Mouse (Mus musculus): ENCODE measurements around the gene Gtf2h3. TPM values are rescaled to one million over a fixed set of nuclear protein-coding genes. Genes with fewer than 3 reads are reported as not detected.

Gtf2h3 gene
- polyA plus RNA-seq, 1 experiment: 46.1 TPM

DNA sequence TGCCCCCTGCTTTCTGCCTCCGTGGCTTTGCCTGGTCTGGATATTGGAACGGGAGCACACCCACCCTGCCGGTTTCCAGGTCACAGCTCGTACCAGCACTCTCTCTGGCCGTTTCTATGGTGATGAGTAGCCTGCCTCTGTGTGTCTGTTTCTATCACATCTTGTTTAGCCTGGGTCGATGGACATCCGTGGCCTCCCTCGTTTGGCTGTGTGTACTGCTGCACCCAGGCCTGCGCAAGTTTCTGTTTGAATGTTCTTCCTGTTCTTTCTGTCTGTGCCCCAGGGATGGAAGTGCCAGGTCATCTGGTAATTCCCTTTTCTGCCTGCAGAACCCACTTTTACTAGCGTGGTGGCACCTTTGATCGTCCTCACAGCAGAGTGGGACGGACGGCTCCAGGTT, 42.4 kb downstream of the Gtf2h3 start:
- Histone ChIP-seq H3K27ac (ENCODE audit: insufficient read depth, low read length) (no peak overlapping the region), H3K4me1 (ENCODE audit: control insufficient read depth, insufficient read depth, low read length) (no peaks in the 10 kb centered on the region), H3K4me3 (replicated peaks; ENCODE audit: insufficient read depth, low read depth, low read length) (no peak overlapping the region), H3K27me3 (ENCODE audit: control insufficient read depth, insufficient read depth, low read length) (no peaks in the 10 kb centered on the region; the same call in 1 of the 2 replicates)
- DNase-seq: no peak
- TF ChIP-seq CTCF (IDR thresholded peaks at IDR 0.05; ENCODE audit: borderline replicate concordance, insufficient read depth, low read depth, low read length): no peak
- TF ChIP-seq POLR2A (IDR thresholded peaks at IDR 0.05; ENCODE audit: borderline replicate concordance, insufficient read depth, low read length): no peak
- WGBS: 56% methylated on average over 13 of the region's 13 CpGs

DNA sequence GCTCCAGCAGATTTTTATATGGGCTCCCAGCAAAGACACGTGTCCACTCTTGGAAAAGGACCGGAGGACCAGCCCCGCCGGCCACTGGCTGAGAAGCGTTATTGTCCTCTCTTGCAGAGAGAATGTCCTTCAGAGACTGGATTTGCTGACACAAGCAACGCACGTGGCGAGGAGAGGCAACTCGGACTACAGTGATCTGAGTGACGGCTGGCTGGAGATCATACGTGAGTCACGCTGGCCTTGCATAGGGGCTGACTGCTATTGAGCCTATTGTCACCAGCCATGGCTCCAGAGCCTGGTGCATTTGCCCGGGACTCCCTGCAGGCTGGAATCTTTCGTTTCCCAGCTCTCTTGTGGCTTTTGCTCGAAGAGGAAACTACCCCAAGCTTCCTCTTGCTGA, 44.0 kb downstream of the Gtf2h3 start:
- TF ChIP-seq POLR2A (IDR thresholded peaks at IDR 0.05; ENCODE audit: borderline replicate concordance, insufficient read depth, low read length): no peak
- TF ChIP-seq CTCF (IDR thresholded peaks at IDR 0.05; ENCODE audit: borderline replicate concordance, insufficient read depth, low read depth, low read length): no peak
- no peak overlapping the region for H3K4me3 ChIP-seq (replicated peaks; ENCODE audit: insufficient read depth, low read depth, low read length)
- no peak overlapping the region for H3K27ac ChIP-seq (ENCODE audit: insufficient read depth, low read length)
- H3K4me1 ChIP-seq (ENCODE audit: control insufficient read depth, insufficient read depth, low read length): peaks cover under 1% of the 10 kb centered on the region; the same call in 1 of the 2 replicates
- 68% methylated on average over 15 of the region's 15 CpGs for WGBS
- no peak for DNase-seq
- H3K27me3 ChIP-seq (ENCODE audit: control insufficient read depth, insufficient read depth, low read length): no peaks in the 10 kb centered on the region

DNA sequence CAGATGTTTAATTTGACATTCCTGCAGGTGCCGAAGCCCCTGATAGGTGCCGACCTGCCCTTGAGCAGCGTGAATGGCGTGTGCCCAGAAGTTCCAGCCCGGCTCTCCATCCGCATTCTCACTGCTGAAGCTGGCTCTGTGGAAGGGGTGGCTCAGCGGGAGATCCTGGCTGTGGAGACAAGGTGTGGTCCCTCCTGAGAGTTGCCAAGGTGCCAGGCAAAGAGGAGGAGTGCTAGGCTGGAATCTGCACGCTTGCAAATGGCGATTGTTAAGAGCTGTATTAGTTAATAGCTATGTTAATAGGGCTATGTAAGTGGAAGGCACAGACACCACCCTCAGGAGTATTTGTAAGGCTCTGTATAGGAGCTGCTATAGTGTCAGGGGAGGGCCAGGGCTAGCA, 45.4 kb downstream of the Gtf2h3 start:
- Histone ChIP-seq H3K27me3 (ENCODE audit: control insufficient read depth, insufficient read depth, low read length) (no peaks in the 10 kb centered on the region), H3K4me3 (replicated peaks; ENCODE audit: insufficient read depth, low read depth, low read length) (no peak overlapping the region), H3K4me1 (ENCODE audit: control insufficient read depth, insufficient read depth, low read length) (peaks cover 6% of the 10 kb centered on the region), H3K27ac (ENCODE audit: insufficient read depth, low read length) (no peak overlapping the region)
- TF ChIP-seq CTCF (IDR thresholded peaks at IDR 0.05; ENCODE audit: borderline replicate concordance, insufficient read depth, low read depth, low read length): no peak
- TF ChIP-seq POLR2A (IDR thresholded peaks at IDR 0.05; ENCODE audit: borderline replicate concordance, insufficient read depth, low read length): no peak
- 91% methylated on average over 9 of the region's 9 CpGs for WGBS
- DNase-seq: no peak

DNA sequence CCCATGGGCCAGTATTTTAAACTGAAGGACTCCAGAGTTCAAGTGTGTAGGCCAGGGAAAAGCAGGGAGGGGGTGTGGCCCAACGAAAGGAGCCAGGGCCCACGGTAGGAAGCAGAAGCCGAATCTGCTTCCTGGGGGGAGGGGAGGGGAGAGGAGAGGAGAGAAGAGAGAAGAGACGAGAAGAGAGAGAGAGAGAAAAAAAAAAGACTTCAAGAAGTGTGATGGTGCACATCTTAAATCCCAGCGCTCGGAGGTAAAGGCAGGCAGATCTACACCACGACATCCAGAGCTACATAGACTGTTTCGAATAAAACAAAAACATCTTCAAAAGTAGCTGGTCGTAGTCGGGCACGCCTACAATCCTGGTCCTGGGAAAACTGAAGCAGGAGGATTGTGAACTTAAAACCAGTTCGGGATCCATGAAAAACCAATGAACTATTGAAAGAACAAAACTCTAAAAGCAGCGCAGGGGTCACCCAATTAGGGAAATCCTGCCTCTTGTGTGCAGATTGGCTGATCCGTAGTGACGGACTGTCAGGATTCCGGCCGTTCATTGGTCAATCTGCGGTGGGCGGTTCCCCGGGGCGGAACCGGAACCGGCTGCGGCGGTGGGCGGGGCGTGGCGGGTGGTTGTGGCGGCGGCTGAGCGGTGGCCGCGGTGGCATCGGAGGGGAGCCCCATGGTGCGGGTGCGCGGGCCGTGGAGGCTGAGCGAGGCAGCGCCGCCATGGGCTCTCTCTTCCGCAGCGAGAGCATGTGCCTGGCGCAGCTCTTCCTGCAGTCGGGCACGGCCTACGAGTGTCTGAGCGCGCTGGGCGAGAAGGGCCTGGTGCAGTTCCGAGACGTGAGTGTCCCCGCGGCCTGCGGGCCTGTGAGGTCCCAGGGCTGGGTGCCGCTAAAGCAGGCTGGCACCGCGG, 49.8 kb downstream of the Gtf2h3 start, which contains the start of gene Atp6v0a2:
Gene Atp6v0a2 (plus strand): TSS at position 129 of the 916 bp plus-strand sequence.
- Histone ChIP-seq H3K27ac (ENCODE audit: insufficient read depth, low read length) (no peak within 1 kb of the TSS; the same call in 1 of the 2 replicates), H3K4me1 (ENCODE audit: control insufficient read depth, insufficient read depth, low read length) (peaks cover 6% of the 10 kb centered on the region), H3K4me3 (replicated peaks; ENCODE audit: insufficient read depth, low read depth, low read length) (peak within 1 kb of the TSS; percentile 79), H3K27me3 (ENCODE audit: control insufficient read depth, insufficient read depth, low read length) (no peaks in the 10 kb centered on the region)
- peak; percentile 93 to 94 for DNase-seq
- TF ChIP-seq POLR2A (IDR thresholded peaks at IDR 0.05; ENCODE audit: borderline replicate concordance, insufficient read depth, low read length): peak; percentile 51
- no peak for TF ChIP-seq CTCF (IDR thresholded peaks at IDR 0.05; ENCODE audit: borderline replicate concordance, insufficient read depth, low read depth, low read length)
- under 1% methylated on average over 49 of the region's 58 CpGs for WGBS

DNA sequence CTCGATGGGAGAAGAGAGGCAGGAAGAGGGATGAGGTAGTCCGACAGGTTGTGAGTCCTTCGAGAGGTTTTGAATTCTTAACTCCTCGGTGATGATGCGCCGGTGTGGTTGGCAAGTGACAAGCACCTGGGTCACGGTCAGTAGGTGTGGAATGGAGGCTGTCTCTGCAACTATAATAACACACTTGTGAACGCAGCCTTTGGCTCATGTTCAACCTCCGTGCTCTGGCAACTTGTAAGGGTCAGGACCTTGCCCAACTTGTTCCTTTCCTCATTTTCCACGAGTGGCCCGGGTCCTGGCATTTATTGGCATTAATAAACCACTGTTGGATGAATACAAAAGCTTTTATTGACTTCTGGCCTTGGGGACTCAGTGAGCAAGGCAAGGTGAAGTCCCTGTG, 50.7 kb downstream of the Gtf2h3 start:
- peak in 1 of 2 experiments; percentile 23 for DNase-seq
- 10% methylated on average over 11 of the region's 11 CpGs for WGBS
- H3K4me3 ChIP-seq (replicated peaks; ENCODE audit: insufficient read depth, low read depth, low read length): peak overlapping the region; percentile 79
- no peak for TF ChIP-seq POLR2A (IDR thresholded peaks at IDR 0.05; ENCODE audit: borderline replicate concordance, insufficient read depth, low read length)
- no peak for TF ChIP-seq CTCF (IDR thresholded peaks at IDR 0.05; ENCODE audit: borderline replicate concordance, insufficient read depth, low read depth, low read length)
- H3K4me1 ChIP-seq (ENCODE audit: control insufficient read depth, insufficient read depth, low read length): peaks cover 6% of the 10 kb centered on the region
- H3K27me3 ChIP-seq (ENCODE audit: control insufficient read depth, insufficient read depth, low read length): no peaks in the 10 kb centered on the region
- no peak overlapping the region for H3K27ac ChIP-seq (ENCODE audit: insufficient read depth, low read length)

DNA sequence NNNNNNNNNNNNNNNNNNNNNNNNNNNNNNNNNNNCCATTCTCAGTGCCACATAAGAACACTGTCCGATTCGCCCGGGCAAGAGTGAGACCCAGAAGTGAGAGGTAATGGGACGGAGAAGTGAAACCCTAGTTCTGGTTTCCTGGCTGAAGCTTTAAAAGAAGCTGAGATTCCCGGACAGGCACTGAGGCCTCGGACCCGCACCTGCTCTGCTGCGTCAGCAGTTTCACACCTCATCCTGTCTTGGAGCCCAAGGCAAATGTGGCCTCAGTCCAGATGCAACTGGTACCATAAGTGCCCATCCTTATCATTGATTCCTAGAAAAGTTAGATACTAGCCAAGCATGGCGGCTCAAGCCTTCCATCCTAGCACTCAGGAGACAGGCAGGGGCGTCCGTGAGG, 52.7 kb downstream of the Gtf2h3 start:
- no peak for DNase-seq
- TF ChIP-seq POLR2A (IDR thresholded peaks at IDR 0.05; ENCODE audit: borderline replicate concordance, insufficient read depth, low read length) (no peak), CTCF (IDR thresholded peaks at IDR 0.05; ENCODE audit: borderline replicate concordance, insufficient read depth, low read depth, low read length) (no peak)
- peaks cover 6% of the 10 kb centered on the region for H3K4me1 ChIP-seq (ENCODE audit: control insufficient read depth, insufficient read depth, low read length)
- no peak overlapping the region for H3K4me3 ChIP-seq (replicated peaks; ENCODE audit: insufficient read depth, low read depth, low read length)
- WGBS: 74% methylated on average over 11 of the region's 11 CpGs
- H3K27ac ChIP-seq (ENCODE audit: insufficient read depth, low read length): no peak overlapping the region
- H3K27me3 ChIP-seq (ENCODE audit: control insufficient read depth, insufficient read depth, low read length): no peaks in the 10 kb centered on the region

DNA sequence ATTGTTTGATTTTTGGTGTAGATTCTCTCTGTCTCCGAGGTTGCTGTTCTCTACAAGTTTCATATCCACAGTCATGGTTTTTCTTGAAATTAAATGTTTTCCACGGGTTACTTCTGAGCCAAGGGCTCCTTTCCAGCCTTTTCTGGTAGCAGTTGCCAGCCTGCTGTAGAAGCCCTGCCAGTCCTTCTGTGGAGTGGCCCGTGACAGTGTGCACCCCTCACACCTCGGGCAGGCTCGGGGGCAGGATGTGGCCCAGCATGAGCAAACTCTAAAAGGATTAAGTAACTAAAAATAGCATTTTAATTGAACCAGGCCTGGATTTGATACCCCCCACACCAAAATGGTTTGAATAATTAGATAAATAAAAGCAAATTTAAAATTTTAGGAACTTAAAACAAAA, 53.5 kb downstream of the Gtf2h3 start:
- TF ChIP-seq POLR2A (IDR thresholded peaks at IDR 0.05; ENCODE audit: borderline replicate concordance, insufficient read depth, low read length) (no peak), CTCF (IDR thresholded peaks at IDR 0.05; ENCODE audit: borderline replicate concordance, insufficient read depth, low read depth, low read length) (no peak)
- 13% methylated on average over 5 of the region's 5 CpGs for WGBS
- H3K27ac ChIP-seq (ENCODE audit: insufficient read depth, low read length): no peak overlapping the region
- H3K4me3 ChIP-seq (replicated peaks; ENCODE audit: insufficient read depth, low read depth, low read length): no peak overlapping the region
- peak in 1 of 2 experiments; percentile 28 for DNase-seq
- H3K4me1 ChIP-seq (ENCODE audit: control insufficient read depth, insufficient read depth, low read length): peaks cover 6% of the 10 kb centered on the region
- H3K27me3 ChIP-seq (ENCODE audit: control insufficient read depth, insufficient read depth, low read length): no peaks in the 10 kb centered on the region

DNA sequence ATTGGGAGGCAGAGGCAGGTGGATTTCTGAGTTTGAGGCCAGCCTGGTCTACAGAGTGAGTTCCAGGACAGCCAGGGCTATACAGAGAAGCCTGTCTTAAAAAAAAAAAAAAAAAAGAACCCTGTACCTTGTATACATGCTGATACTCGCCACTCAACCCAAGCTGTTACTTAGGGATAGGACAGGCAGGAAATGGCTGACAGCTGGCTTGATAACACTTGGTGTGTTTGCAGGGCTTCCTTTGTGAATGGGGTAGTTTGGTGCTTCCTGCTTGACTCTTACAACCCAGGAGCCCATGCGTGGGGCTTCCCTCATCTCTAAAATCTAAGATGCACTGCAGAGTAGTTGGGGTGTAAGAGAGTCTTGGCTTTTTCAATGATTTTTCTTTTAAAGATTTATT, 54.5 kb downstream of the Gtf2h3 start:
- TF ChIP-seq POLR2A (IDR thresholded peaks at IDR 0.05; ENCODE audit: borderline replicate concordance, insufficient read depth, low read length) (no peak), CTCF (IDR thresholded peaks at IDR 0.05; ENCODE audit: borderline replicate concordance, insufficient read depth, low read depth, low read length) (no peak)
- Histone ChIP-seq H3K27ac (ENCODE audit: insufficient read depth, low read length) (no peak overlapping the region), H3K27me3 (ENCODE audit: control insufficient read depth, insufficient read depth, low read length) (no peaks in the 10 kb centered on the region), H3K4me3 (replicated peaks; ENCODE audit: insufficient read depth, low read depth, low read length) (no peak overlapping the region), H3K4me1 (ENCODE audit: control insufficient read depth, insufficient read depth, low read length) (0 out of 2 replicates have a peak, but pooled peaks cover under 1% of the 10 kb centered on the region)
- WGBS: 88% methylated on average over 2 of the region's 2 CpGs
- no peak for DNase-seq

Measured in cerebellum, adult 2 months (tissue).